Mouse (Mus musculus): Measurements from ENCODE around the gene Spats2. TPM values are rescaled to one million over a fixed set of nuclear protein-coding genes. Genes with fewer than 3 reads are reported as not detected.
"Not testable (repeated sequence)": the region's sequence is repeated elsewhere in the genome, so short reads cannot be mapped to it uniquely, and the experiment has no call there.

Gene Spats2
- total RNA-seq, 2 experiments from 2014 or later = 0.46 TPM; not detected in 1

DNA sequence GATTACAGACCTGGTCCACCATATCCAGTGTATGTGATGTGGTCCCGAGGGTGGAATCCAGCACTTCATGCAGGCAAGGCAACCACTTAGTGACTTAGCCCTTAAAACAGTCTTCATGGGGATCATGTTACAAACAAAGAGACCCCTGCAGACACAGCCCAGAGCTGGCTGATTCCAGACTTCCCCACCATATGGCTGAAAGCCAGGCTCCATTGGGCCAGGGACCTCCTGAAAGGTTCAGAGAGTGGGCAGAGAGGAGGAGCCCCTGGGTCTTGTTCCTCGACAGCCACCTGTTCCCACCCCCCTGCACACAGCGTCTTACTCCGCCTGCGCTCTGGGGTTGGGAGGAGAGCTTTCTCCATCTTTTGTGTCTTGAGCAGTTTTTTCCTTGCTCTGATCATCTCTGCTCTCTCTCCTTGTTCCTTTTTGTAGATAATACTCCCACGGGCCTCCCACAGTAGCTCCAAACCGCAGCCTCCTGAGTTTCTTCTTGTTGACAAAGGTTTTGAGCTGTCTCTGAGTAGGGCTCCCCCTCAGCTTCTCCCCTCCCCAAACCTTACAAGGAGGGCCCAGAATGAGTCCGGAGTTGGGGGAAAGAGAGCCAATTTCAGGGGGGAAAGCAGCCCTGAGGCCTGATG is 95.7 kb downstream of the Spats2 start:
- no peak for ATAC-seq (replicated peaks; ENCODE audit: poor library complexity, severe bottlenecking)

DNA sequence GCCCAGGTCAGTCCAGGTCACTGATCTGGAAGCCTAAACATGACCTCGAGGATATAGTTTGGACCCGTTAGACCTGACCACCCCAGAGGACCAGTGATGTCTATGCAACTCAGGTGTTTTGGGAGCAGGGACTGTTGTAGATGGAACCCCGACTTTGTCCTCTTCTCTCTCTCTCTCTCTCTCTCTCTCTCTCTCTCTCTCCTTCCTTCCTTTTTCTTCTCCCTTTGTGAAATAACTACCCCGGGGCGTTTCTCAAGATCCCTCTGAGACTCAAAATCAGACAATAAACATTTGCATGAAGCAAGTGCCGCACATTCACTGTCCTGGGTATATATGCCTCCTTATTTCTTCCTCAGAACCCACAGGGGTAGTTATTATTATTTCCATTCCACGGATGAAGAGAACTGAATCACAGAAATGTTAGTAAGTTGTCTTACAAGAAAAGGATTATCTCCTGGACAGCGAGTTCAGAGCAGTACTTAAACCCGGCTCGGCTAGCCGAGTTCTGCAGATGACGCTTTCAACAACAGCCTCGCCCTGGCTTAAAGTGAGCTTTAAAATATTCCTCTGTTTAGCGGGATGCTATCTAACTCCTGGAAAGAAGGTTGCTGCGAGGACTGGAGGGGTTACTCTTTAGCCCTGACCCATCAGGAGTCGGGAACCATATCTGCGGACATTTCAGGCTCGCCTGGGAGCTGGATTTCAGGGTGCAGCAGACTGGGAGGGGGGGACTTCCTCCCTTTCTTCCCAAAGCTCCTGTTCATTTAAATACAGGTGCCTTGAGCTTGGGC is 97.3 kb downstream of the Spats2 start:
- ATAC-seq (replicated peaks; ENCODE audit: poor library complexity, severe bottlenecking) = no peak

DNA sequence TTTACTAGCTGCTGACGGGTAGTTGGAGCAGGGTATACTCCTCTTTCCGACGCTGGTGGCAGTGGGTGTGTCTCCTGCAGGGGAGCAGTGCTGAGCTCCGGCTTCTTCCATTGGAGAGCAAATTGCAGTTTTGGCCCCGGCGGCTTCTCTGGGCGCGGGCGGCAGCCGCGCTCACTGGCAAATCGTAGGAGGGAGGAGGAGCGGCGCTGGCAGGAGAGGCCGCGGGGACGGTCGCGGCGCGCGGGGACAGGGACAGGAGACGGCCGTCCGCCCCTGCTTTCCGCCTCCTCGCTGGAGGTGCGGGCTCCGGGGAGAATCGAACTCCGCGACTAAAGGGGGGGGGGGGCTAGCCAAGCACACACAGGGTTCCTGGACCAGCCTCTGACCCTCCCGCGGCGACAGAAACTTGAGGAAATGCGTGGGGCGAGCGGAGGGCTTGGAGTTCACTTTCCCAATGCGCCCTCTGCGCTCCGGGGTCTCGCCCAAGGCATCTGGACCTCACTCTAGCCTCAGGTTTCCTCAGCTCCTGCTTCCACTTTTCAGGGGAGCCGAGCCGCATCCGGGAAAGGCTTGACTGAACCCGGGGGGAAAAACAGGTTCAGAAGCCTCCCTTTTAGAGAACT is 98.0 kb downstream of the Spats2 start:
- ATAC-seq (replicated peaks; ENCODE audit: poor library complexity, severe bottlenecking) = 0 out of 2 replicates have a peak, but pooled peaks have one; percentile 8

DNA sequence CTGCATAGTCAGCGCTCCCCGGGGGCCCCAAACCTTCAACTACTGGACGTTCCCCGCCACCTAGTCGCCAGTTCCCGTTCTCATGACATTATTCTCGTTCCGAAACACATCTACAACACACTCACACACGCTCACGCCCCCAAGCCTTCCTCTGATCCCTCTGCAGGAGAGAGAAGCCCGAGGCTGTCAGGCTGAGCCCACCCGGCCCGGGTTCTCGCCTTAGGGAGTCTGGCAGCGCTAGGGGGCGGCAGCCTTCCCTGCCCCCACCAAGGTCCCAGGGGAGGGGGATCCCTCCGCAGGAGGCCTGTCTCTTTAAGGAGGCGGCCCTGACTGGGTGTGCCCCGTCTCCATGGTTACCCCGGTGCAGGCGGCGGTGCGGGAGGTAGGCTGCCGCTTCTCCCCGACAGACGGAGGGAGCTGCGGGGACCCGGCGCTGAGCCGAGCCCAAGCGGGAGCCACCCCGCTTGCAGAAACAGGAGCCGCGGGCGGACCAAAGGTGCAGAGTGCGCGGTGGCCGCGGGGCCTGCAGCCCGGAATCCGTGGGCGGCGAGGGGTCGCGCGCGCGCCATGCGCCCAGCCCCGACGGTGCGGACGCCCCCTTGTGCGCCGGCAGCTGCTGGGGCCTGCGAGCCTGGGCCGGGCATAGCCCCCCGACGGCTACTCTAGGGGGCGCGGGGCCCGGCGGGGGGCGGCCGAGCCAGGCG is 98.6 kb downstream of the Spats2 start, which contains the start of gene Kcnh3:
Kcnh3 (plus strand) TSS at position 654 of the 704 bp plus-strand sequence.
- ATAC-seq (replicated peaks; ENCODE audit: poor library complexity, severe bottlenecking) = peak; percentile 57; the same call in 1 of the 2 replicates

DNA sequence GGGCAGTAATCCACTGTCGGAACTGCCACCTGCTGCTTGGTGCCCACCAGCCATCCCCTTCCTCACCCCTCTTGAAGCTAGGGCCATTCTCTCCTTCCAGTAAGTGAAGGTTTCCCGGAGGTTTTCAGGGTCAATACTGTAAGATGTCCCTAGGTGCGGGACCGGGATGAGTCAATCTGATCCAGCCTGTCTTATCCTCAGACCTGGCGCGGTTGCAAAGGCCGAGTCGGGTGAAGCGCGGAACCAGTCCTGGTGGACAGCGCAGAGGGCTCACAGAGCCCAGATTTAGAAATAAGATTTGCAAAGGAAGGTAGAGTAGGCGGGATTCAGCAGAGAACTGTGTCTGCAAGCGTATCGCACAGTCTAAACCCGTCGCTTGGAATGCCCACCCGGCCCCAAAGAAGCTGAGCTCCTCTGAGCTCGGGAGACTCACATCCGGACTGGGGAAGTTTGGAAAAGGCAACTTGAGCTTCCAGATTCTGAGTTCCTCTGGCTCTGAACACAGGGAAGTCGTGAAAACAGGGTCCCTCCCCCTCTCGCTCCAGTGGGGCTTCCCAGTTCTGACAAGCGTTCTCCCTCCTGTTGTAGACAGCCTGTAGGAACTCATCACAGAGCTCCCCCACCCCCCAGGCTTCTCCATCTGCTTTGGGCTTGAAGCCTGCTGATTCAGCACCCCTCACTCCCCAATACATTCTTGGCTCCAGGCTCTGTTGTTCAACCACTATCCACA is 99.5 kb downstream of the Spats2 start:
- ATAC-seq (replicated peaks; ENCODE audit: poor library complexity, severe bottlenecking) = no peak

DNA sequence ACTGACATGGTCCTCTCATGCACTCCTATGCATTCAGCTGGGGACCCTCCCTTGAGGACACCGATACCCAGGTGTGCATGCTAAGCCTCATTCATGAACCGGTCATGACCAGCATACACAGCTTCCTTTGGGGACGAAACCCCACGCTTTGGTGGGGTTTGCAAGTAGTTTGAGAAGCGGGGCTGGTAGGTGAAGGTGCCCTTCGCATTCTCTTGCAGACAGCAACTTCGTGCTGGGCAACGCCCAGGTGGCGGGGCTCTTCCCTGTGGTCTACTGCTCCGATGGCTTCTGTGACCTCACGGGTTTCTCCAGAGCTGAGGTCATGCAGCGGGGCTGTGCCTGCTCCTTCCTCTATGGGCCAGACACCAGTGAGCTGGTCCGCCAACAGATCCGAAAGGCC is 100.4 kb downstream of the Spats2 start:
- ATAC-seq (replicated peaks; ENCODE audit: poor library complexity, severe bottlenecking) = no peak

DNA sequence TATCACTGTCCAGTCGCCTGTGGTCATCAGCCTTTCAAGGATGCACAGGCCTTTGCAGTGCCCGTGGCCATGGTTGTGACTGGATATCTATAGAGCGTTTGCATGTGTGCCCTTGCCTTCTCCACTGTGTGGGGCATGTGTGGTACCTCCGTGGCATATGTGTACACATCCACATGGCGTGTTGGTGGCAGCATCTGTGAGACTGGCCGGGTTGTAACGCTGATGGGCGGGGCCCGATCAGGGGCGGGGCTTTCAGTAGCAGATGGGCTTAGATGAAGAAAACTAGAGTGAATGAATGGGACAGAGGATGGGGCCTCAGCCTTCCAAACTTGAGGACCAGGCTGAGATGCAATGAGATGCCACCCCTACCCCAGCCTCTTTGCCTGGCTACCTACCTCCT is 106.3 kb downstream of the Spats2 start:
- ATAC-seq (replicated peaks; ENCODE audit: poor library complexity, severe bottlenecking) = no peak

DNA sequence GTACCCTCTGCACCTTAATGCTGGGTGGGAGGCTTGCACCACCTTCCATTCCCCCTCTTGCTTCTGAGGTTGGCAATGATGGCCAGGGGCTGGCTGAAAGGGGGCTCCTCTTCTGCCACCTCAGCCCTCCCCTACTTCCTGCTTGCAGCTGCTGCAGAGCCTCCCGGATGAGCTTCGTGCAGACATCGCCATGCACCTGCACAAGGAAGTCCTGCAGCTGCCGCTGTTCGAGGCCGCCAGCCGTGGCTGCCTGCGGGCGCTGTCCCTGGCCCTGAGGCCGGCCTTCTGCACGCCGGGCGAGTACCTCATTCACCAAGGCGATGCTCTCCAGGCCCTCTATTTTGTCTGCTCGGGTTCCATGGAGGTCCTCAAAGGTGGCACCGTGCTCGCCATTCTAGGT is 108.0 kb downstream of the Spats2 start:
- ATAC-seq (replicated peaks; ENCODE audit: poor library complexity, severe bottlenecking) = no peak

DNA sequence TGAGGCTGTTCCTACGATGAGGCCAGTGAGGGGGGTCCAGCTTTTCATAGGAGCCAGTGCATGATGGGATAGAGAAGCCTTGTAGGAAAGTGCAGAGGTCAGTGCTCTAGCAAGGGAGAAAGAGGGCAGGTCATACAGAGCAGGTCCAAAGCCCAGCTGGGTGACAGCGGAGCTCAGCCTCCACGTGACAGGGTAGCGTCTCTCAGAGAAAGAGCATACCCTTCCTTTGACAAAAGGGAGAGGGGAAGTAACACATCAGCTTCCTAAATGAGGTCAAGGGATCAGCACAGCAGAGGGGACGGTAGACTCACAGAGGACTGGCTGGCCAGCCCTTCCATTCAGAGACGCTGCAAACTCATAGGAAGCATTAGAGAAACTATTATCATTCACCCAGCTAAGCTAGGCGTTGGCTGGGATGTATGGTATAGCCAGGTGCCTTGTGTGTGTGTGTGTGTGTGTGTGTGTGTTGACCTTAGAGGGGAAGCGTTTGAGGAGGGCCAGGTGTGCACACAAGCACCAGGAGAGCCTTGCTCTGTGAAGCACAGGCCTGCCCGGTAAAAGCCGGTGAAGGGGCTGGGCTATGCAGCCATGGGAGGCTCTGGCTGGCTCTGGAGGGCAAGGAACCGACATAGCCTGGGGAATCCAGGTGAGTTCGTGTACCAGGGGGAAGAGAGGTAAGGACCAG is 108.8 kb downstream of the Spats2 start:
- ATAC-seq (replicated peaks; ENCODE audit: poor library complexity, severe bottlenecking) = no peak

DNA sequence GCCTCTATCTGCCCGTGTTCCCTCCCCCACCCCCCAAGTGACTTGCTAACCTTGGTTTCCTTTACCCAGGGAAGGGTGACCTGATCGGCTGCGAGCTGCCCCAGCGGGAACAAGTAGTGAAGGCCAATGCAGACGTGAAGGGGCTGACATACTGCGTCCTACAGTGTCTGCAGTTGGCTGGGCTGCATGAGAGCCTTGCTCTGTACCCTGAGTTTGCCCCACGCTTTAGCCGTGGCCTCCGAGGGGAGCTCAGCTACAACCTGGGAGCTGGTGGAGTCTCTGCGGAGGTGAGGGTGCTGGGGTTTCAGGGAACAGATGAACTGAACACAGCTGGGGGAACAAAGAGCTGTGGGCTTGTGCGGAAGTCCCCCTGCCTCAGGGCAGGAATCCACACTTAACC is 112.3 kb downstream of the Spats2 start:
- no peak for ATAC-seq (replicated peaks; ENCODE audit: poor library complexity, severe bottlenecking)

DNA sequence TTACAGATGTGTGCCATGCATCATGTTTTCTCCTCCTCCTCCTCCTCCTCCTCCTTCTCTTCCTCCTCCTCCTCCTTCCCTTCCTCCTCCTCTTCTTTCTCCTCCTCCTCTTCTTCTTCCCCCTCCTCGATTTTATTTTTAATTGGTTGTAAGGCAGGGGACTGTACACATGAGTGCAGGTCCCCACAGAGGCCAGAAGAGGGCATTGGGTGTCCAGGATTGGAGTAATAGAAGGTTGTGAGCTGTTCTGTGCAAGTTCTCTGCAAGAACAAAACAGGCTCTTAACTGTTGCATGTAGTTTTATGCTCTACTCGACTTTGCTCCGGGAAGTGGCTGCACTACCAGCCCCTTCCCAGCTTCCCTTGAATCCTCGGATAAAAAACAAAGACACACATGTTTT is 114.4 kb downstream of the Spats2 start:
- no peak; the same call in 1 of the 2 replicates for ATAC-seq (replicated peaks; ENCODE audit: poor library complexity, severe bottlenecking)

DNA sequence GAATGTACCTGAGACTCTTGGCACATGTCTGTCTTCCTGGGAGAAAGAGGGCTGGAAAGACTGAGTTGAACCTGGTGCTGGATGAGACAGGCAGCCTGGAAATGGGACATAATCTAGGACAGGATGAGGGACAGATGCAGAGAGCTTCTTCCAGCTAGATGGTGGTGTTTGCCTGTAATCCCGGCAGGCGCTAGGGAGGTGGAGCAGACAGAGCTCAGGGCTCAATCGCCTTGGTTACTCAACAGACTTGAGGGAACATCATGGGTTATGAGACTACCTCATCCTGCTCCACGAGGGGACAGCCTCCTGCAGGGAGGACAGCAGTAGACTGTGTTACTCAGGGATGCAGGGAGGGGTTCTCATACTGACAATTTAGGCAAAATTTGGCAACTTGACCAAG is 115.5 kb downstream of the Spats2 start:
- no peak for ATAC-seq (replicated peaks; ENCODE audit: poor library complexity, severe bottlenecking)

DNA sequence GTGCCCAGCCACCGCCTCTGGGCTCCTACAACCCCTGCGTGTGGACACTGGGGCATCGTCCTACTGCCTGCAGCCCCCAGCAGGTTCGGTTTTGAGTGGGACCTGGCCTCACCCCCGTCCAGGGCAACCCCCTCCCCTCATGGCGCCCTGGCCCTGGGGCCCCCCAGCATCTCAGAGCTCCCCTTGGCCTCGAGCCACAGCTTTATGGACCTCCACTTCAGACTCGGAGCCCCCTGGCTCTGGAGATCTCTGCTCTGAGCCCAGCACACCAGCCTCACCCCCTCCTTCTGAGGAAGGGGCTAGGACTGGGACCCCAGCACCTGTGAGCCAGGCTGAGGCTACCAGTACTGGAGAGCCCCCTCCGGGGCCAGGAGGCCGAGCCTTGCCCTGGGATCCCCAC is 116.3 kb downstream of the Spats2 start:
- no peak for ATAC-seq (replicated peaks; ENCODE audit: poor library complexity, severe bottlenecking)

DNA sequence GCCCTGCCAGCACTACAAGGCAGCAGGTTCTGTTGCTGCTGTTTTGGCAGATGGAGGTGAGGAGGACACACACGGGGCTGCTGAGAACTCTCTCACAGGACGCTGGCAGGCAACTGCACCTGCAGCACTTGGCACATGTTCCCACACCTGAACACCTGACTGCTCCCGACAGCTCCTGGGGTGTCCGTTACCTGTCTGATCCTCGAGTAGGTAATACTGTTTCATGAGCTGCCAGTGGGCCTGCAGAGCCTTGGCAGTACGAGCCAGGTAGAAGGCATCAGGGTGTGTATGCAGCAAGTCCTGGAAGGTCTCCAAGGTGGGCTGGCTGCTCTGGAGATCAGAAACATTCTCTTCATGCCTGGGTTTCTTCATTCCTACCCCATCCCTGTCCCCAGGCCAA is 121.0 kb downstream of the Spats2 start:
- ATAC-seq (replicated peaks; ENCODE audit: poor library complexity, severe bottlenecking) = not testable (repeated sequence)

DNA sequence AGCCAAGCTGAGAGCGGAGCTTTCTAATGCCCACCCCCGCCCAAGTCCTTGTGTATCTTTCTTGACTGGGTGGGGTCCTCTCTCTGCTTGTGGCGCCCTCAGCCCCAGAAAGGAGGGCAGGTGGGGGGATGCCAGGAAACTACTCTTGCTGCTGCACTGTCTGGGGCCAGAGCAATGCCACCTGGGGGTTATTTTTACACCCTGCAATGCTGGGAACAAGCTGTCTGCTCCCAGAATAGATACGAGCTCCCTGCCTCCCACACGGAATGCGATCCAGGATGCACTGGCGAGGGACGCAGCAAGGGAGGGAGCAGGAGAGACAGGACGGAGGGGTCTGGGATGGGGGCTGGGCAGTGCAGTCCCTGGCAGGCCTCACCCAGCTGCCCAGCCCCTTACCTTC is 123.3 kb downstream of the Spats2 start:
- no peak for ATAC-seq (replicated peaks; ENCODE audit: poor library complexity, severe bottlenecking)

DNA sequence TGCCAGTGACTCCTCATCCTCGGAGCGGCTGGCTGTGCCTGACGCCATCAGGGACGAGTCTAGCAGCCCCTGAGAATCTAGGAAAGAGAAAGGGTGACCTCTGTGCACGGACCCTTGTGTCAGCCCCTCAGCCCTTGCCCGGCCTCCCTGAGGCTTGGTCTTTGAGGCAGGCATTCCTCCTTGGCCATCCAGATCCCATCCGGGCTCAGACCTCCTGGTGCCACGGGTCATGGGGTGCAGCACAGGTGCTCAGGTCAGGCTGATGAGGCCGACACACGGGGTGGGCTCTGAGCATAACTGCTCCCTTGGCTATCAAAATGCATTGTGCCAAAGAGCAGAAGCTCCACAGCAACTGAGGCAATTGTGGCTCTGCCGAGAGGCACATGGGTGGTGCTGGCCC is 124.2 kb downstream of the Spats2 start:
- no peak for ATAC-seq (replicated peaks; ENCODE audit: poor library complexity, severe bottlenecking)

DNA sequence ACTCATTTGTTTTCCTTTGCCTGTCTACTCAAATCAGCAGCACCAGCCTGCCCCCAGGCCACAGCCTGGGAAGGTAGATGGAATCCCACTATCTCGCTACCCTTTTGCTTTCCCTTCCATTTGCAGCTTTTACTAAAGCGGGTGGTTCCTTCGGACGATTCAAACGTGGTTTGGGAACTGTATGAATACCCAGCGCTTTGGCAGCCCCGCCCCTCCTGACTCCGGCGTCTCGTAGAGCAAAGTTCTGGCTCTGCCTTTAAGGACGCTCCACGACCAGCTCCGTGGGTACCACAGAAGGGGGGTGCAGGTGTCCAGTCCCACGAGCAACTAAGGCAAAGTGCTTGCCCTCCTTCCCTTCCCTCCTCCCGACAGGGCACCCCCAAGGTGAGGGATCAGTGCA is 125.4 kb downstream of the Spats2 start:
- not testable (repeated sequence) for ATAC-seq (replicated peaks; ENCODE audit: poor library complexity, severe bottlenecking)

DNA sequence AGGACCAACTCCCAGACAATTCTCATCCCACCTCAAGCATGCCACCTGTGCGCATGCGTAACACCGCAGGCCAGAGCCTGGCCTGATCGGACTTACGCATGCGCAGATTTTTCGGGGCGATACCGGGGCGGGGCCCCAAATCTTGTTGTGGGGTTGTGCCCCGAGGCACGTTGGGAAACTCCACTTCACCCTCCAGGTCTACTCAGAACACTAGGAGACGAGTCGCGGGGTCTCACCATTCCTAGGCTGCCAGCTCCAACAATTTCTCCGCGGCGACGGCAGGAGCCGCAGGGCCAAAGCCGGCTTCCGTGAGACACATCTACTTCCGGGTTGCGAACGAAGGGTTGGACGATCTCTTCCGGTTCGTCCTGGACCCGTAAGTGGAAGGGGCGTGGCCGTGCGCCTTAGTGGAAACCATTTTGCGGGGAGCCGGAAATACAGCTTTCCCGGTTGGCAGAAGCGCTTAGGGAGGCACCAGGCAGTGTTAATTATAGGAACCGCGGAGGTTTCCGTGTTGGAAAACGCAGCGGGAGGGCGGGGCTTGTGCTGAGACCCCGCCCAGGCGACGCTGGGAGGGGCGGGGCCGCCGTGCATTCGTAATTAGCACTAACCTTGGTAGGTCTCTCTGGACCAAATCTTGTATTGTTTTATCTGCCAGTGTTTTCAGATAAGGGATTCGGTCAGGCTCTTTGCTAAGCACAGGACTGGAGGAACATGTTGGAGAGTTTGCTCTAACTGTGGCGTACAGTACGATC is 126.1 kb downstream of the Spats2 start, which contains the start of gene Mcrs1:
Mcrs1 (minus strand) TSS at position 336 of the 755 bp plus-strand sequence.
- ATAC-seq (replicated peaks; ENCODE audit: poor library complexity, severe bottlenecking) = peak; percentile 91
